ENCODE assay signal across 14 mouse cellular contexts in the genomic region with DNA sequence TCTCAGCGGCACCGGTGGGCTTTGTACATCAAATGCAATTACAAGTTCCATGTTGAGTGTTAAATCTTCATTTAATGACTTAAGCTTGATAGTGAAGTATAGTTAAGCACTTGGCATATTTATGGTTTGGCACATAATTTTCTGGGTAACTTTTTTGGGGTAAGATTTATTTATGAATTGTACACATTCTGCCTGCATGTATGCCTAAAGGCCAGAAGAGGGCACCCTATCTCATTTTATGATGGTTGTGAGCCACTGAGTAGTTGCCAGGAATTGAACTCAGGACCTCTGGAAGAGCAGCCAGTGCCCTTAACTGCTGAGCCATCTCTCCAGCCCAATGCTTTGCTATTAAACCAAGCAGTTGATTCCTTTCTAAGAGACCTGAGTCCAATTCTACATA. TPM values are rescaled to one million over a fixed set of nuclear protein-coding genes. Genes with fewer than 3 reads are reported as not detected.
A peak's percentile ranks its signal among the peaks of the same experiment; 100 is the strongest.
DNase-seq lines count a peak whose midpoint lies in the region; ATAC-seq and TF ChIP-seq lines count a peak whose summit lies in the region.
"Had no signal": no experiment of that assay in that cellular context is flagged by ENCODE, and none has a peak within 500 bp of the region (broad histone marks: within the 10 kb centered on the region; RNA-seq: fewer than 3 reads in every experiment).

No protein-coding gene starts in this region.

- no peaks in the 10 kb centered on the region for H3K36me3 ChIP-seq in kidney, adult 2 months (ENCODE audit: control insufficient read depth, insufficient read depth, low read length)
- H3K36me3 ChIP-seq in ES-E14 (ENCODE audit: control insufficient read depth, insufficient read depth, low read length, poor library complexity, severe bottlenecking): no peaks in the 10 kb centered on the region
- 0 out of 2 replicates have a peak, but pooled peaks cover 5% of the 10 kb centered on the region for H3K36me3 ChIP-seq in hindbrain, embryonic 12.5 days
- H3K36me3 ChIP-seq: embryonic facial prominence, embryonic 10.5 days; hindbrain, embryonic 15.5 days; liver, embryonic 15.5 days had no signal

- no peak overlapping the region for H3K9ac ChIP-seq in ES-E14 (ENCODE audit: insufficient read depth, low read depth, low read length, poor library complexity, severe bottlenecking)
- no peak overlapping the region for H3K9ac ChIP-seq in hindbrain, embryonic 12.5 days
- H3K9ac ChIP-seq: hindbrain, embryonic 15.5 days; liver, embryonic 15.5 days had no signal

- DNase-seq in kidney, adult 2 months: no peak
- DNase-seq in kidney, postnatal 25 days: no peak
- DNase-seq in 3T3-L1 (ENCODE audit: low read depth, low spot score) (peak; percentile 6), ES-E14 (ENCODE audit: low read depth, low spot score) (no peak)
- no peak for DNase-seq in adrenal gland, adult 18-20 months (ENCODE audit: low spot score in 2 of 2)
- DNase-seq: cerebellum, postnatal 10 days; gastrocnemius, postnatal 36 days; spleen, adult 18-20 months had no signal

- no peak overlapping the region for H3K4me2 ChIP-seq in hindbrain, embryonic 12.5 days (replicated peaks)
- H3K4me2 ChIP-seq: hindbrain, embryonic 15.5 days; liver, embryonic 15.5 days had no signal

- TF ChIP-seq POLR2A in kidney, adult 2 months (IDR thresholded peaks at IDR 0.05; ENCODE audit: low read depth, low read length): no peak

- H3K4me1 ChIP-seq in kidney, adult 2 months (ENCODE audit: control insufficient read depth, insufficient read depth, low read length): no peaks in the 10 kb centered on the region
- peaks cover 0 to 2% of the 10 kb centered on the region in 2 experiments; a peak in 3 of 4 replicates for H3K4me1 ChIP-seq in ES-E14 (ENCODE audit: control insufficient read depth in 2 of 2, insufficient read depth in 2 of 2, low read length in 2 of 2, poor library complexity in 1 of 2)
- no peaks in the 10 kb centered on the region for H3K4me1 ChIP-seq in hindbrain, embryonic 12.5 days
- H3K4me1 ChIP-seq: embryonic facial prominence, embryonic 10.5 days; hindbrain, embryonic 15.5 days; liver, embryonic 15.5 days had no signal

- in situ Hi-C loops in ES-E14 (cut with MboI; ENCODE audit: low sequenced_read_pairs in 2 of 2, unreplicated experiment in 2 of 2): loop anchor here in 1 of 2 experiments (10.0 kb wide), 1 partner anchor 172 kb away; no protein-coding TSS in a partner anchor

- no peak overlapping the region for H3K27ac ChIP-seq in kidney, adult 2 months (ENCODE audit: insufficient read depth, low read depth, low read length)
- no peak overlapping the region for H3K27ac ChIP-seq in ES-E14 (ENCODE audit: insufficient read depth, low read depth, low read length, poor library complexity, severe bottlenecking)
- no peak overlapping the region for H3K27ac ChIP-seq in hindbrain, embryonic 12.5 days
- H3K27ac ChIP-seq: embryonic facial prominence, embryonic 10.5 days; hindbrain, embryonic 15.5 days; liver, embryonic 15.5 days had no signal

- H3K4me3 ChIP-seq in kidney, adult 2 months (ENCODE audit: insufficient read depth, low read depth, low read length): no peak overlapping the region
- H3K4me3 ChIP-seq in ES-E14 (ENCODE audit: insufficient read depth in 1 of 2, low read depth in 1 of 2, low read length in 2 of 2, poor library complexity in 1 of 2, severe bottlenecking in 1 of 2): no peak overlapping the region
- H3K4me3 ChIP-seq in hindbrain, embryonic 12.5 days: no peak overlapping the region
- H3K4me3 ChIP-seq: embryonic facial prominence, embryonic 10.5 days; hindbrain, embryonic 15.5 days; liver, embryonic 15.5 days had no signal

- peak; percentile 50; the same call in 1 of the 2 replicates for ATAC-seq in granulocyte monocyte progenitor cell, adult 5-6 weeks (replicated peaks; ENCODE audit: poor library complexity, severe bottlenecking)
- no peak for ATAC-seq in hindbrain, embryonic 12.5 days (ENCODE audit: low FRiP score)

- no peaks in the 10 kb centered on the region for H3K9me3 ChIP-seq in ES-E14 (ENCODE audit: control insufficient read depth, insufficient read depth, low read depth, low read length)
- H3K9me3 ChIP-seq in hindbrain, embryonic 12.5 days (replicated peaks): no peaks in the 10 kb centered on the region
- H3K9me3 ChIP-seq: embryonic facial prominence, embryonic 10.5 days; hindbrain, embryonic 15.5 days; liver, embryonic 15.5 days had no signal

- no peaks in the 10 kb centered on the region; the same call in 1 of the 2 replicates for H3K27me3 ChIP-seq in kidney, adult 2 months (replicated peaks; ENCODE audit: control insufficient read depth, insufficient read depth, low read length)
- H3K27me3 ChIP-seq in hindbrain, embryonic 12.5 days: no peaks in the 10 kb centered on the region
- H3K27me3 ChIP-seq: hindbrain, embryonic 15.5 days; liver, embryonic 15.5 days had no signal

- 0 out of 2 replicates have a peak, but pooled peaks have one; percentile 4 for TF ChIP-seq CTCF in kidney, adult 2 months (conservative IDR thresholded peaks at IDR 0.05; ENCODE audit: insufficient read depth, insufficient read length, low read depth, low read length)

- WGBS in kidney, adult 2 months: 96% methylated on average over 2 of the region's 2 CpGs
- 87% methylated on average over 2 of the region's 2 CpGs for WGBS in hindbrain, embryonic 12.5 days

TF ChIP-seq in ES-E14, 5 proteins besides CTCF, POLR2A, EP300 and RAD21:
- TF ChIP-seq ZNF384 (IDR thresholded peaks at IDR 0.05; ENCODE audit: low read depth, low read length) (no peak), ZC3H11A (IDR thresholded peaks at IDR 0.05; ENCODE audit: borderline replicate concordance, low read depth, low read length) (peak; percentile 69), HCFC1 (IDR thresholded peaks at IDR 0.05; ENCODE audit: borderline replicate concordance, insufficient read depth, low read length) (no peak), MAFK (IDR thresholded peaks at IDR 0.05; ENCODE audit: insufficient read depth, low read depth, low read length) (no peak), CHD2 (IDR thresholded peaks at IDR 0.05; ENCODE audit: low read depth, low read length) (no peak)

RNA-seq across cellular contexts. Expression of gene Chpt1, which starts 48.9 kb away (rescaled TPM):
- 524 and 550 TPM in 2 replicates for polyA plus RNA-seq in kidney, adult 2 months (2012; rRNA removed)
- 17.3 and 17.7 TPM in 2 replicates for total RNA-seq in ES-E14 (2012; rRNA removed)
- 13.3 and 30.8 TPM in 2 replicates for total RNA-seq in granulocyte monocyte progenitor cell, adult 5-6 weeks (2014; fragmentation: Nextera tagmentation)
- 23.8 and 31.7 TPM in 2 replicates for total RNA-seq in granulocyte monocyte progenitor cell, adult 5-6 weeks (2017)
- 23.7 and 25.0 TPM in 2 replicates for polyA plus RNA-seq in hindbrain, embryonic 12.5 days (2016; fragmentation: Nextera tagmentation; extraction: Ambion mirVana)
- total RNA-seq in adrenal gland, adult 18-20 months (2021): 100 to 1,000 TPM; 358 to 802 TPM

RNA-seq across cellular contexts. Expression of gene Mybpc1, which starts 52.2 kb away (rescaled TPM):
- polyA plus RNA-seq in kidney, adult 2 months (2012; rRNA removed): 7.8 TPM in 1 of 2 replicates, not detected in the other
- 0.69 and 1.7 TPM in 2 replicates for total RNA-seq in ES-E14 (2012; rRNA removed)
- not detected in 2 replicates for total RNA-seq in granulocyte monocyte progenitor cell, adult 5-6 weeks (2014; fragmentation: Nextera tagmentation)
- total RNA-seq in granulocyte monocyte progenitor cell, adult 5-6 weeks (2017): not detected in 2 replicates
- 12.1 and 16.9 TPM in 2 replicates for polyA plus RNA-seq in hindbrain, embryonic 12.5 days (2016; fragmentation: Nextera tagmentation; extraction: Ambion mirVana)
- 1 to 10 TPM in 1 of 2 experiments, under 1 TPM in 1; 0.60 to 4.3 TPM for total RNA-seq in adrenal gland, adult 18-20 months (2021)
- total RNA-seq: neutrophil, adult 5-6 weeks had no signal

Comparison
In these comparisons a context has a peak if more than half of its experiments do, and no peak if none do; other contexts are left out.
1. RNA of gene Chpt1, which starts 48.9 kb away (total RNA-seq): 358 to 802 TPM in adrenal gland, adult 18-20 months; 13.3 to 31.7 TPM in granulocyte monocyte progenitor cell, adult 5-6 weeks and 17.3 to 17.7 TPM in ES-E14; every median in the first group is over 10 times any median in the second.